Mouse (Mus musculus): ENCODE measurements around the gene Sbk3.

GRCm38 (mm10) chr7:4950561-4951342, 20.2 kb downstream of the Sbk3 start:
- no peak for TF ChIP-seq ZNF384 (IDR thresholded peaks at IDR 0.05; ENCODE audit: low read depth, low read length)
- no peak for TF ChIP-seq CHD2 (IDR thresholded peaks at IDR 0.05; ENCODE audit: low read depth, low read length)
- no peak for TF ChIP-seq MAFK (IDR thresholded peaks at IDR 0.05; ENCODE audit: insufficient read depth, low read depth, low read length)
- TF ChIP-seq HCFC1 (IDR thresholded peaks at IDR 0.05; ENCODE audit: borderline replicate concordance, insufficient read depth, low read length), result no peak
- TF ChIP-seq ZC3H11A (IDR thresholded peaks at IDR 0.05; ENCODE audit: borderline replicate concordance, low read depth, low read length), result no peak

All from ES-E14 (cell line).